Mouse (Mus musculus) midbrain, postnatal 0 days (tissue): ENCODE measurements around the gene Gcnt4. TPM values are rescaled to one million over a fixed set of nuclear protein-coding genes. Genes with fewer than 3 reads are reported as not detected.

Experiments
- ATAC-seq: fragments of 200-750 bp; cut with Nextera tagmentation; 2 replicates; pipeline ENCODE4 v1.8.0; 2017; ENCODE audit warnings: moderate number of reproducible peaks, mild to moderate bottlenecking, moderate TSS enrichment, moderate library complexity; ENCODE audit not compliant: low FRiP score
- DNase-seq: peaks from one replicate; pipeline ENCODE4 v3.0.0-alpha.2; 2015; ENCODE audit warnings: low spot score
- H3K27ac ChIP-seq: fragments of 300-500 bp; sonication (generic); 2 replicates; pipeline ENCODE4 v1.5.1; 2014; ENCODE audit warnings: low read depth, mild to moderate bottlenecking, low read length, mixed read lengths
- H3K27me3 ChIP-seq: fragments of 300-500 bp; sonication (generic); 2 replicates; pipeline ENCODE4 v1.6.1; 2014; ENCODE audit warnings: low read length, control low read depth, mixed read lengths; ENCODE audit not compliant: insufficient read depth
- H3K36me3 ChIP-seq: fragments of 300-500 bp; sonication (generic); 2 replicates; pipeline ENCODE4 v1.6.1; 2014; ENCODE audit warnings: low read length, control low read depth, mixed read lengths; ENCODE audit not compliant: insufficient read depth
- H3K4me1 ChIP-seq: fragments of 300-500 bp; sonication (generic); 2 replicates; pipeline ENCODE4 v1.6.1; 2014; ENCODE audit warnings: mild to moderate bottlenecking, control low read depth, antibody characterized with exemption, low read length, mixed read lengths; ENCODE audit not compliant: insufficient read depth
- H3K4me2 ChIP-seq: fragments of 300-500 bp; sonication (generic); 2 replicates; pipeline ENCODE4 v1.6.1; 2014; ENCODE audit warnings: low read depth, mild to moderate bottlenecking, low read length, mixed read lengths; ENCODE audit not compliant: poor library complexity, severe bottlenecking
- H3K4me3 ChIP-seq: fragments of 300-500 bp; sonication (generic); 2 replicates; pipeline ENCODE4 v1.5.1; 2014; ENCODE audit warnings: low read depth, mild to moderate bottlenecking, low read length, moderate library complexity
- H3K9ac ChIP-seq: fragments of 300-500 bp; sonication (generic); replicated peaks from 2 replicates; pipeline ENCODE4 v1.6.1; 2014; ENCODE audit warnings: mild to moderate bottlenecking, low read length, moderate library complexity, mixed read lengths; ENCODE audit not compliant: poor library complexity, severe bottlenecking
- H3K9me3 ChIP-seq: fragments of 300-500 bp; sonication (generic); 2 replicates; pipeline ENCODE4 v1.6.1; 2016; ENCODE audit warnings: low read length, control low read depth
- CTCF ChIP-seq: IDR thresholded peaks from 2 replicates; pipeline ENCODE4 v1.5.1; 2016; ENCODE audit warnings: antibody characterized with exemption, mild to moderate bottlenecking
- WGBS: fragments of 180-500 bp; shearing (Covaris S2); extraction: QIAGEN DNeasy Blood & Tissue Kit; methylation state at CpG from one replicate; pipeline ENCODE4 v1.1.7; 2014; 5-methylcytosine and 5-hydroxymethylcytosine counted together
- polyA plus RNA-seq: library from polyadenylated mRNA; unstranded; fragments of >200 nt; fragmentation: Nextera tagmentation; extraction: Ambion mirVana; gene quantifications from 2 replicates; pipeline ENCODE4 v1.2.1, GENCODE M21; 2015
- total RNA-seq: library from RNA; depleted of rRNA; stranded (reverse); fragments of >200 nt; gene quantifications from 2 replicates; pipeline ENCODE4 v1.2.3, GENCODE M21; 2014

The Gcnt4 gene
- total and polyA plus RNA-seq, 2 experiments from 2014 or later: 0.22 to 0.93 TPM

GRCm38 (mm10) chr13:96943571-96943970, 19.1 kb downstream of the Gcnt4 start:
- no peak overlapping the region for H3K9ac ChIP-seq
- no peak overlapping the region for H3K4me2 ChIP-seq
- no peaks in the 10 kb centered on the region for H3K36me3 ChIP-seq
- TF ChIP-seq CTCF: no peak
- no peaks in the 10 kb centered on the region for H3K4me1 ChIP-seq
- H3K27me3 ChIP-seq: no peaks in the 10 kb centered on the region
- peak; percentile 57 for DNase-seq
- no peak overlapping the region for H3K4me3 ChIP-seq
- ATAC-seq: no peak
- no peaks in the 10 kb centered on the region for H3K9me3 ChIP-seq
- no peak overlapping the region for H3K27ac ChIP-seq
- 40% methylated on average over 3 of the region's 3 CpGs for WGBS

GRCm38 (mm10) chr13:96945748-96946147, 21.3 kb downstream of the Gcnt4 start:
- ATAC-seq (no peak), DNase-seq (no peak)
- Histone ChIP-seq H3K36me3 (no peaks in the 10 kb centered on the region), H3K9ac (no peak overlapping the region), H3K27ac (no peak overlapping the region), H3K27me3 (no peaks in the 10 kb centered on the region), H3K4me3 (no peak overlapping the region), H3K4me2 (no peak overlapping the region), H3K4me1 (no peaks in the 10 kb centered on the region), H3K9me3 (no peaks in the 10 kb centered on the region)
- WGBS: 94% methylated on average over 4 of the region's 4 CpGs
- no peak for TF ChIP-seq CTCF

GRCm38 (mm10) chr13:96947722-96948121, 23.2 kb downstream of the Gcnt4 start:
- Histone ChIP-seq H3K9ac (no peak overlapping the region), H3K27me3 (no peaks in the 10 kb centered on the region), H3K4me2 (no peak overlapping the region), H3K27ac (no peak overlapping the region), H3K36me3 (no peaks in the 10 kb centered on the region), H3K4me1 (no peaks in the 10 kb centered on the region), H3K4me3 (no peak overlapping the region), H3K9me3 (no peaks in the 10 kb centered on the region)
- 91% methylated on average over 7 of the region's 7 CpGs for WGBS
- ATAC-seq (no peak), DNase-seq (no peak)
- TF ChIP-seq CTCF: no peak

GRCm38 (mm10) chr13:96951880-96952279, 27.4 kb downstream of the Gcnt4 start:
- Histone ChIP-seq H3K4me1 (no peaks in the 10 kb centered on the region), H3K4me3 (no peak overlapping the region), H3K9me3 (no peaks in the 10 kb centered on the region), H3K9ac (no peak overlapping the region), H3K27ac (no peak overlapping the region), H3K36me3 (no peaks in the 10 kb centered on the region), H3K4me2 (no peak overlapping the region), H3K27me3 (no peaks in the 10 kb centered on the region)
- 24% methylated on average over 2 of the region's 2 CpGs for WGBS
- ATAC-seq (peak; percentile 89), DNase-seq (peak; percentile 67)
- TF ChIP-seq CTCF: no peak

- no peak overlapping the region for H3K4me3 ChIP-seq
- no peak for TF ChIP-seq CTCF
- H3K9ac ChIP-seq: no peak overlapping the region
- no peaks in the 10 kb centered on the region for H3K9me3 ChIP-seq
- H3K27me3 ChIP-seq: no peaks in the 10 kb centered on the region
- DNase-seq (no peak), ATAC-seq (no peak)
- no peaks in the 10 kb centered on the region for H3K4me1 ChIP-seq
- no peak overlapping the region for H3K4me2 ChIP-seq
- H3K36me3 ChIP-seq: no peaks in the 10 kb centered on the region
- no peak overlapping the region for H3K27ac ChIP-seq
- 93% methylated on average over 6 of the region's 6 CpGs for WGBS
Measured at GRCm38 (mm10) chr13:96956466-96956865, 32.0 kb downstream of the Gcnt4 start.

- no peaks in the 10 kb centered on the region for H3K36me3 ChIP-seq
- DNase-seq (no peak), ATAC-seq (no peak)
- no peaks in the 10 kb centered on the region for H3K4me1 ChIP-seq
- H3K27me3 ChIP-seq: no peaks in the 10 kb centered on the region
- no peaks in the 10 kb centered on the region for H3K9me3 ChIP-seq
- WGBS: 93% methylated on average over 1 of the region's 1 CpGs
- H3K9ac ChIP-seq: no peak overlapping the region
- no peak overlapping the region for H3K4me2 ChIP-seq
- no peak for TF ChIP-seq CTCF
- no peak overlapping the region for H3K27ac ChIP-seq
- H3K4me3 ChIP-seq: no peak overlapping the region
Measured at GRCm38 (mm10) chr13:96960019-96960418, 35.5 kb downstream of the Gcnt4 start.
